Mouse (Mus musculus) CH12.LX (cell line): ENCODE measurements at regions not wholly inside any gene's neighbourhood (a gene's known extent, or its start where the extent isn't known, plus 50 kb on each side); places are given as distances from the start of the nearest gene placed in this dataset.

Experiments
- DNase-seq: peaks from one replicate; pipeline ENCODE4 v3.0.0-alpha.2; 2013; ENCODE audit errors: extremely low read depth
- H3K27ac ChIP-seq: 2 replicates; pipeline ENCODE4 v1.5.1; 2012; ENCODE audit warnings: low read depth, mild to moderate bottlenecking, control low read depth, moderate library complexity; ENCODE audit not compliant: insufficient read depth
- H3K27me3 ChIP-seq: replicated peaks from 2 replicates; pipeline ENCODE3; 2012; ENCODE audit warnings: inconsistent platforms
- H3K36me3 ChIP-seq, 2 experiments: replicated peaks in 1 of 2; 2 replicates each; pipeline versions ENCODE3 to v1.6.1; 2012; ENCODE audit warnings: inconsistent platforms in 1 of 2, low read length in 1 of 2, mild to moderate bottlenecking in 1 of 2, mixed read lengths in 1 of 2, moderate library complexity in 1 of 2; ENCODE audit not compliant: control insufficient read depth in 1 of 2, insufficient read depth in 1 of 2
- H3K4me1 ChIP-seq, 2 experiments: 2 replicates each; pipeline ENCODE4 v1.6.1; 2012; ENCODE audit warnings: inconsistent platforms in 1 of 2, moderate library complexity in 1 of 2; ENCODE audit not compliant: insufficient read depth in 2 of 2, control insufficient read depth in 1 of 2
- H3K4me2 ChIP-seq: 2 replicates; pipeline ENCODE4 v1.6.1; 2012; ENCODE audit warnings: low read depth, mild to moderate bottlenecking, control low read depth; ENCODE audit not compliant: poor library complexity, insufficient read depth, severe bottlenecking
- H3K4me3 ChIP-seq, 3 experiments: fragments of 150-350 bp in 1 of 3; sonication (generic) in 1 of 3; replicated peaks in 1 of 3; 2 replicates each; pipeline versions ENCODE3 to v1.5.1; 2011 to 2012; ENCODE audit warnings: low read depth in 2 of 3, low read length in 2 of 3, mild to moderate bottlenecking in 2 of 3, moderate library complexity in 2 of 3, control low read depth in 1 of 3, improper control_type of control experiment in 1 of 3, inconsistent platforms in 1 of 3, mixed read lengths in 1 of 3; ENCODE audit not compliant: poor library complexity in 1 of 3
- H3K79me2 ChIP-seq: replicated peaks from 2 replicates; pipeline ENCODE4 v1.6.1; 2012; ENCODE audit warnings: mild to moderate bottlenecking, moderate library complexity; ENCODE audit not compliant: control insufficient read depth, poor library complexity, insufficient read depth, severe bottlenecking; ENCODE audit errors: extremely low read depth
- H3K9ac ChIP-seq: 2 replicates; pipeline ENCODE4 v1.6.1; 2012; ENCODE audit warnings: low read depth, mild to moderate bottlenecking, control low read depth, moderate library complexity; ENCODE audit not compliant: insufficient read depth
- H3K9me3 ChIP-seq: replicated peaks from 2 replicates; pipeline ENCODE3; 2012; ENCODE audit warnings: low read length, inconsistent platforms, mixed read lengths
- BHLHE40 ChIP-seq: IDR thresholded peaks from 2 replicates; pipeline ENCODE4 v1.6.1; 2011; ENCODE audit warnings: mild to moderate bottlenecking, low read depth, low read length, improper control_type of control experiment
- CHD2 ChIP-seq: IDR thresholded peaks from 2 replicates; pipeline ENCODE4 v1.6.1; 2011; ENCODE audit warnings: low read length, improper control_type of control experiment
- CTCF ChIP-seq, 2 experiments: IDR thresholded peaks in 1 of 2; conservative IDR thresholded peaks in 1 of 2; 2 replicates each; pipeline ENCODE4 v1.5.1; 2011 to 2012; ENCODE audit warnings: low read depth in 2 of 2, low read length in 2 of 2, improper control_type of control experiment in 1 of 2, inconsistent platforms in 1 of 2, mild to moderate bottlenecking in 1 of 2, moderate library complexity in 1 of 2
- E2F4 ChIP-seq: IDR thresholded peaks from 2 replicates; pipeline ENCODE4 v1.6.1; 2011; ENCODE audit warnings: low read depth, low read length, improper control_type of control experiment; ENCODE audit not compliant: insufficient replicate concordance
- ELF1 ChIP-seq: IDR thresholded peaks from 2 replicates; pipeline ENCODE4 v1.6.1; 2014; ENCODE audit warnings: low read depth, mild to moderate bottlenecking, inconsistent platforms, low read length, improper control_type of control experiment
- EP300 ChIP-seq: IDR thresholded peaks from 2 replicates; pipeline ENCODE4 v1.6.1; 2011; ENCODE audit warnings: low read length, improper control_type of control experiment
- ETS1 ChIP-seq: conservative IDR thresholded peaks from 2 replicates; pipeline ENCODE4 v1.6.1; 2012; ENCODE audit warnings: low read depth, mild to moderate bottlenecking, inconsistent platforms, low read length, improper control_type of control experiment, moderate library complexity
- GABPA ChIP-seq: IDR thresholded peaks from 2 replicates; pipeline ENCODE4 v1.6.1; 2012; ENCODE audit warnings: low read depth, low read length, improper control_type of control experiment, inconsistent platforms; ENCODE audit not compliant: insufficient replicate concordance
- HCFC1 ChIP-seq: IDR thresholded peaks from 2 replicates; pipeline ENCODE4 v1.6.1; 2012; ENCODE audit warnings: low read depth, mild to moderate bottlenecking, inconsistent platforms, low read length, improper control_type of control experiment
- IRF4 ChIP-seq: IDR thresholded peaks from 2 replicates; pipeline ENCODE4 v1.6.1; 2014; ENCODE audit warnings: low read depth, mild to moderate bottlenecking, inconsistent platforms, low read length, improper control_type of control experiment
- JUN ChIP-seq: IDR thresholded peaks from 2 replicates; pipeline ENCODE4 v1.6.1; 2011; ENCODE audit warnings: low read depth, mild to moderate bottlenecking, low read length, improper control_type of control experiment, moderate library complexity; ENCODE audit not compliant: insufficient read depth
- JUND ChIP-seq: conservative IDR thresholded peaks from 2 replicates; pipeline ENCODE4 v1.6.1; 2011; ENCODE audit warnings: low read depth, low read length, improper control_type of control experiment
- KAT2A ChIP-seq: IDR thresholded peaks from 2 replicates; pipeline ENCODE4 v1.6.1; 2012; ENCODE audit warnings: low read length, improper control_type of control experiment, inconsistent platforms; ENCODE audit not compliant: insufficient replicate concordance
- MAFK ChIP-seq: IDR thresholded peaks from 2 replicates; pipeline ENCODE4 v1.6.1; 2011; ENCODE audit warnings: low read length, improper control_type of control experiment; ENCODE audit not compliant: insufficient replicate concordance
- MAX ChIP-seq: IDR thresholded peaks from 2 replicates; pipeline ENCODE4 v1.6.1; 2011; ENCODE audit warnings: low read length, improper control_type of control experiment
- MEF2A ChIP-seq: IDR thresholded peaks from 2 replicates; pipeline ENCODE4 v1.6.1; 2014; ENCODE audit warnings: low read depth, mild to moderate bottlenecking, inconsistent platforms, low read length, improper control_type of control experiment, borderline replicate concordance
- MXI1 ChIP-seq: IDR thresholded peaks from 2 replicates; pipeline ENCODE4 v1.6.1; 2011; ENCODE audit warnings: mild to moderate bottlenecking, low read depth, low read length, improper control_type of control experiment
- MYC ChIP-seq: IDR thresholded peaks from 2 replicates; pipeline ENCODE4 v1.6.1; 2011; ENCODE audit warnings: low read depth, mild to moderate bottlenecking, improper control_type of control experiment, low read length
- NELFE ChIP-seq: IDR thresholded peaks from 2 replicates; pipeline ENCODE4 v1.6.1; 2011; ENCODE audit warnings: low read depth, low read length, improper control_type of control experiment
- NRF1 ChIP-seq: IDR thresholded peaks from 2 replicates; pipeline ENCODE4 v1.6.1; 2014; ENCODE audit warnings: low read depth, mild to moderate bottlenecking, inconsistent platforms, low read length, improper control_type of control experiment, moderate library complexity
- PAX5 ChIP-seq: IDR thresholded peaks from 2 replicates; pipeline ENCODE4 v1.6.1; 2012; ENCODE audit warnings: low read length, inconsistent platforms, mixed read lengths
- POLR2A ChIP-seq: IDR thresholded peaks from 2 replicates; pipeline ENCODE4 v1.6.1; 2011; ENCODE audit warnings: low read depth, mild to moderate bottlenecking, improper control_type of control experiment, low read length
- POLR2AphosphoS2 ChIP-seq: IDR thresholded peaks from 2 replicates; pipeline ENCODE4 v1.6.1; 2011; ENCODE audit warnings: low read depth, low read length, improper control_type of control experiment
- RAD21 ChIP-seq: IDR thresholded peaks from 2 replicates; pipeline ENCODE4 v1.6.1; 2011; ENCODE audit warnings: low read depth, mild to moderate bottlenecking, low read length, improper control_type of control experiment, moderate library complexity
- RCOR1 ChIP-seq: conservative IDR thresholded peaks from 2 replicates; pipeline ENCODE4 v1.6.1; 2012; ENCODE audit warnings: low read depth, mild to moderate bottlenecking, inconsistent platforms, low read length, improper control_type of control experiment
- SIN3A ChIP-seq: IDR thresholded peaks from 2 replicates; pipeline ENCODE4 v1.6.1; 2012; ENCODE audit warnings: low read length, improper control_type of control experiment, inconsistent platforms
- SMC3 ChIP-seq: IDR thresholded peaks from 2 replicates; pipeline ENCODE4 v1.6.1; 2011; ENCODE audit warnings: low read depth, low read length, improper control_type of control experiment
- TCF12 ChIP-seq: IDR thresholded peaks from 2 replicates; pipeline ENCODE4 v1.6.1; 2014; ENCODE audit warnings: low read depth, mild to moderate bottlenecking, inconsistent platforms, low read length, improper control_type of control experiment
- UBTF ChIP-seq: IDR thresholded peaks from 2 replicates; pipeline ENCODE4 v1.6.1; 2012; ENCODE audit warnings: low read depth, mild to moderate bottlenecking, inconsistent platforms, low read length, improper control_type of control experiment, moderate library complexity
- USF1 ChIP-seq: IDR thresholded peaks from 2 replicates; pipeline ENCODE4 v1.6.1; 2014; ENCODE audit warnings: low read depth, mild to moderate bottlenecking, inconsistent platforms, low read length, improper control_type of control experiment
- USF2 ChIP-seq: conservative IDR thresholded peaks from 2 replicates; pipeline ENCODE4 v1.6.1; 2011; ENCODE audit warnings: low read depth, low read length, improper control_type of control experiment
- ZC3H11A ChIP-seq: IDR thresholded peaks from 2 replicates; pipeline ENCODE4 v1.6.1; 2012; ENCODE audit warnings: low read depth, mild to moderate bottlenecking, inconsistent platforms, low read length, improper control_type of control experiment
- ZKSCAN1 ChIP-seq: IDR thresholded peaks from 2 replicates; pipeline ENCODE4 v1.6.1; 2012; ENCODE audit warnings: low read depth, inconsistent platforms, low read length, improper control_type of control experiment, borderline replicate concordance
- ZMIZ1 ChIP-seq: IDR thresholded peaks from 2 replicates; pipeline ENCODE4 v1.6.1; 2012; ENCODE audit warnings: low read depth, mild to moderate bottlenecking, inconsistent platforms, low read length, improper control_type of control experiment
- ZNF384 ChIP-seq: IDR thresholded peaks from 2 replicates; pipeline ENCODE4 v1.6.1; 2012; ENCODE audit warnings: low read depth, low read length, improper control_type of control experiment, inconsistent platforms
- dilution Hi-C: fragments of 300-500 bp; cut with MboI; formaldehyde crosslinking; loops from 2 replicates; pipeline ENCODE4 v1.14.3; 2020; ENCODE audit warnings: low sequenced_read_pairs; ENCODE audit not compliant: extremely low pct_unique_long_range_greater_than_20kb, extremely low pct_ligation_motif_present
- in situ Hi-C: fragments of 300-500 bp; cut with MboI; formaldehyde crosslinking; loops from 3 replicates; pipeline ENCODE4 v1.14.3; 2019; ENCODE audit warnings: low sequenced_read_pairs, low pct_ligation_motif_present, low pct_unique_long_range_greater_than_20kb, mixed read lengths

DNA sequence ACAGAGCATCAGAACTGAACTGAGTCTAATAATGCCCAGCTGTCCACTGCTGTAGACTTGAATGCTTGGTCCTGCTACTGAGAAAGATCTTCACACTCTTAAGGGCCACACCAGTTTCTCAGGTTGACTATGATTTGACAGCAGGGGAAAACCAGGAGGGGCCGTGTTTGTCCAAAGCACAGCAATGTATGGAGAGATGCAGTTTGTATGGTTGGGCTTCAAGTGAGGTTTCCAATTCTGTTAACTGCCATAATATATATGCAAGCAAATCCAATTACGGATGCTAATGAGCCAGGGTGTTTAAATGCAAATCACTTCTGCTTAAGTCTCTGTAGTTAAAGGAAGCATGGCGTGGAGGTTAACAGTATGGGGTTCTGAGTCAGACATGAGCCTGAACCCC, 157.2 kb upstream of the 1700056E22Rik start:
- Histone ChIP-seq H3K9ac (no peak overlapping the region), H3K27ac (no peak overlapping the region), H3K27me3 (no peaks in the 10 kb centered on the region), H3K4me1 (peaks cover 4 to 33% of the 10 kb centered on the region in 2 experiments; a peak in 3 of 4 replicates), H3K4me2 (peak overlapping the region; percentile 95), H3K4me3 (no peak overlapping the region), H3K79me2 (no peaks in the 10 kb centered on the region), H3K36me3 (no peaks in the 10 kb centered on the region), H3K9me3 (peaks cover 2% of the 10 kb centered on the region)
- dilution Hi-C loops = no loop called here
- in situ Hi-C loops = no loop called here
- TF ChIP-seq SIN3A = no peak
- 0 out of 2 replicates have a peak, but pooled peaks have one; percentile 31 for TF ChIP-seq TCF12
- no peak for TF ChIP-seq NELFE
- TF ChIP-seq KAT2A = no peak
- TF ChIP-seq RAD21 = no peak
- TF ChIP-seq JUN = no peak
- TF ChIP-seq CHD2 = no peak
- TF ChIP-seq USF2 = no peak
- TF ChIP-seq CTCF (conservative IDR thresholded peaks at IDR 0.05 in 1 of 2, IDR thresholded peaks at IDR 0.05 in 1 of 2; ENCODE audit: low read depth in 2 of 2, low read length in 2 of 2) = no peak
- TF ChIP-seq NRF1 = no peak
- TF ChIP-seq ZNF384 = no peak
- TF ChIP-seq POLR2AphosphoS2 = no peak
- TF ChIP-seq BHLHE40 = peak; percentile 54
- TF ChIP-seq MAX = no peak
- no peak for TF ChIP-seq JUND
- TF ChIP-seq ZMIZ1 = no peak
- no peak for TF ChIP-seq USF1
- no peak for TF ChIP-seq RCOR1
- TF ChIP-seq HCFC1 = no peak
- no peak for TF ChIP-seq MEF2A
- TF ChIP-seq PAX5 = no peak
- TF ChIP-seq MAFK = no peak
- no peak for TF ChIP-seq SMC3
- no peak for TF ChIP-seq UBTF
- 0 out of 2 replicates have a peak, but pooled peaks have one; percentile 14 for TF ChIP-seq MYC
- peak; percentile 70 for TF ChIP-seq EP300
- no peak for TF ChIP-seq ETS1
- no peak for TF ChIP-seq ELF1
- TF ChIP-seq E2F4 = no peak
- TF ChIP-seq POLR2A = no peak
- TF ChIP-seq ZC3H11A = no peak
- peak; percentile 85 for TF ChIP-seq IRF4
- TF ChIP-seq GABPA = no peak
- no peak for TF ChIP-seq MXI1
- TF ChIP-seq ZKSCAN1 = no peak
- peak; percentile 45 for DNase-seq
